Mouse (Mus musculus) gastrocnemius, adult 2 months (tissue): Measurements from ENCODE around the gene Zfp775. TPM values are rescaled to one million over a fixed set of nuclear protein-coding genes. Genes with fewer than 3 reads are reported as not detected.

ENCODE experiments used
- DNase-seq: peaks from one replicate; pipeline ENCODE4 v3.0.0; 2022
- H3K27ac ChIP-seq: fragments of 200-600 bp; 2 replicates; pipeline ENCODE4 v1.8.1; 2022; ENCODE audit warnings: mild to moderate bottlenecking
- H3K4me3 ChIP-seq: fragments of 200-600 bp; 2 replicates; pipeline ENCODE4 v1.8.1; 2022; ENCODE audit warnings: mild to moderate bottlenecking, moderate library complexity
- CTCF ChIP-seq: fragments of 200-600 bp; IDR thresholded peaks from 2 replicates; pipeline ENCODE4 v1.8.1; 2022; ENCODE audit warnings: antibody characterized with exemption, mild to moderate bottlenecking, moderate library complexity
- intact Hi-C: fragments of 180-260 bp; cut with DNase I; formaldehyde crosslinking; loops from one replicate; pipeline ENCODE4 v1.15.1; 2025
- long read RNA-seq, 2 experiments: library from polyadenylated mRNA; stranded (forward); transcript quantifications; one replicate each; pipeline ENCODE4 v2.0.0; 2021
- total RNA-seq, 2 experiments: library from RNA; stranded (reverse); gene quantifications; 2 replicates each; pipeline ENCODE4 v1.2.3; 2021

Zfp775 gene
- 1 to 10 TPM; 8.0 to 10.0 TPM for total RNA-seq
- long read RNA-seq, experiment 1, full-length matches to known transcripts = 55 of 58 reads
- long read RNA-seq, experiment 1, partial matches to known transcripts = 0 of 58 reads
- long read RNA-seq, experiment 1, other reads (novel, unspliced or antisense) = 3 of 58 reads
- long read RNA-seq, experiment 2, full-length matches to known transcripts = 43 of 43 reads
- long read RNA-seq, experiment 2, partial matches to known transcripts = 0 of 43 reads
- long read RNA-seq, experiment 2, other reads (novel, unspliced or antisense) = 0 of 43 reads

DNA sequence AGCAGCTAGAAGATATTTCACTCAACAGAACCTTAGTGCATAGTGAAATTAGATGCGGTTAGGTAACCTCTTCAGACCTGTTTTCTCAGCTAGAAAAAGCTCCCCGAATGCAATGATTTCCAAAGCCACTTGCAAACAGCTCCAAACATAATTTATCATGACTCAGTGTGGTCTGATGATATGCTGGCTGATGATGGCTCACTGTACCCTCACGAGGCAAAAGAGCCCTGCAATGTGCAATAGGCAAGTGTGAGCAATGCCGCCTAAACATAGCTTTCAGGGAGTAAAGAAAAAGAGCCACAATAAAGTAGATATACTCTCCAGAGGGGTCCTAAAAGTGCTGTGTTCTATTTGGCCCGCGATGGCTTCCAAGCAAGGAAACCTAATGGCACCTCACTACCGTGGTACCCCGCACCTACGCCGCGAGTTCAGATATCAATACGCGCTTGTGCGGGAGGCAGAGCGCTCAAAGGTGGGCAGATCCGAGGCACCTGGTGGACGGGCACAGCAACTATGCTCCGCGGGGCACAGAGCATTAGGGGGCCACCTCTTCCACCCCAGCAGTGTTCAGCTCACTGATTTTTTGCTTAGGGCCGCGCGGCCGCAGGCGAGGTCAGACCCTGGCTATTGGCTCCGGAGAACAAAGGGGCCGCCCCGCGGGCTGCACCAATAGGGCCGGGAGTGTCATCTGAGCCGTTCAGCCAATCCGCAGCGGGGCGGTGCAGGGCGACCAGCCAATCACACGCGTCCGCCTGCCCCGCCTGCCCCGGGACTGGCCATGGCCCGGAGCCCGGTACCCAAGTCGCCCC is at the start of gene Zfp775:
TSS of gene Zfp775 (plus strand) at position 793 of the 809 bp plus-strand sequence.
- intact Hi-C loops = no loop called here
- Histone ChIP-seq H3K27ac (peak within 1 kb of the TSS; percentile 96), H3K4me3 (peak within 1 kb of the TSS; percentile 78)
- peak; percentile 99 for DNase-seq
- TF ChIP-seq CTCF = no peak

DNA sequence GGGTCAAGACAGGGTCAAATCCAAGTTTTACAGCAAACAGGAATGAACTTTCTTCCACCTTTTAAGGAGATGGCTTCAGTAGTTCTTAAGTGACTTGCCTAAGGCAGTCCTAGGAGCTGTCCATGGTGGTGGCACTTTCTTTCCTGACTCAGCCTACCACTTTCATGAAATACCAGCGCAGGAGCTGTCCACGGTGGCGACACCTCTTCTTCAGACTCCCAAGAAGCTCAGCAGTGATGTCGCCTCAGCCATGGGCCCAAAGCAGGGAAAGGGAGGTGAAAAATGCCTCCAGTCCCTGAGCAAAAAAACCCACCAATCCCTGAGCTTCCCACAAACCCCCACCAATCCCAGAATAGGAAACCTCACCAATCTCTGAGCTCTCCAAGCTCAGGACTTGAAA is 48.9 kb upstream of the Zfp775 start:
- DNase-seq = peak; percentile 38
- Histone ChIP-seq H3K27ac (peak overlapping the region; percentile 99), H3K4me3 (no peak overlapping the region)
- intact Hi-C loops = loop anchor here (5.0 kb wide), 1 partner anchor 156 kb away; the partner anchor contains the start of gene Krba1
- no peak for TF ChIP-seq CTCF

DNA sequence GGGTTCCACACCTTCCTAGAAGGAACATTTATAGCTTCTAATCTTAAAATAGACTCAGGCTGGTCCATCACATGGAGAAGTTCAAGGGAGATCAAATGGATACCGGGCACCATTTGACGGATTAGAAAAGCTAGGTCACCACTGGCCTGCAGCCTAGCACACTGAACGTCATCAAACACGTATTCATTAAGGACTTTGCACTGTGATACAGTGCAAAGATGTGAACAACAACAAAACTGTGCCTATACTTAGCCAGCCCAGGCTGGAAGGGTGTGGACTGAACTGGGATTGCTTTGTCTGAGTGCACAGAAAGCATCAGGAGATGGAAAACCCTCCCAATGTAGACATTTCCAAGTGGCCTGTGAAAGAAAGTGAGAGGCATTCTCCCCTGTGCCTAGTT is 48.0 kb upstream of the Zfp775 start:
- intact Hi-C loops = loop anchor here (2.0 to 5.0 kb wide), 2 partner anchors 39 to 157 kb away; partner anchors contain the start of genes Gm44965, Krba1 and Repin1
- Histone ChIP-seq H3K4me3 (peak overlapping the region; percentile 72), H3K27ac (peak overlapping the region; percentile 99)
- TF ChIP-seq CTCF = no peak
- peak; percentile 84 for DNase-seq

DNA sequence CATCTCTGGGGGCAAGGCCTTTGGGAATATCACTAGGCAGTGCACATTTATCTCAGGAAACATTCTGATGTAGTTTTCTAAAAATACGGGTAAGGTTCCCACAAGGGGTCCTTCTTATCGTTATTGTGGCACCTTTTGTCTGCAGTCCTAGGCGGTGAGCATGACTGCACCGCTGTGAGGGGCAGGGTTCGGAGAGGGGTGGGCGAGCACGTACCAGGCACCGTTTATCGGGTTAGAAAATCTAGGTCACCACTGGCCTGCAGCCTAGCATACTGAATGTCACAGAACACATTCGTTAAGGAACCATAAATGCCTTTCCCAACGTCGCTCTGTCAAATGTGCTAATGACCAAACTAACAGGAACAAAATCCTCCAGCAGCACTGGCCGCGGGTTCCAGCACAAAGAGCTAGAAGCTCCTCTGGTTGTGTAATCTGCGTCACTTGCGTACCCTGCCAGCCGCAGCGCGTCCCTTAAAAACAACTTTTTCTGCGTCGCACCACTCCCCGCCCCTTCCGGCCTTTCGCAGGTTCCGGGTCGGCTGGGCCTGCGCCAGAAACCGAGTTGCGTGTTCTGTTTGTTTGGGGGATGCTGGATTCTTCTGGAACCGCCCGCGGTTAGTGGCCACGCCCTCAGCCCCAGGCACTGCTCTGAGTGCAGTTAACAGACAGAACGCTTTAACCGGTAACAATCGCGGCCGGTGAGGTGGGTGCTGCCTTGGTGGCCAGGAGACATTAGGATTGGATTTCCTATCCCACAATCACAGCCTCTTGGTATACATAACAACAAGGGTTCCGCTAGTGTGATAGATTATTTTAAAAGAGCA is 47.4 kb upstream of the Zfp775 start, which contains the start of gene Lrrc61:
TSS of gene Lrrc61 (plus strand) at position 517 of the 824 bp plus-strand sequence.
- H3K4me3 ChIP-seq = peak within 1 kb of the TSS; percentile 72
- intact Hi-C loops = loop anchor here (2.0 to 5.0 kb wide), 2 partner anchors 38 to 157 kb away; partner anchors contain the start of genes Gm44965, Krba1 and Repin1
- DNase-seq = peak; percentile 100
- TF ChIP-seq CTCF = no peak
- peak within 1 kb of the TSS; percentile 99 for H3K27ac ChIP-seq

DNA sequence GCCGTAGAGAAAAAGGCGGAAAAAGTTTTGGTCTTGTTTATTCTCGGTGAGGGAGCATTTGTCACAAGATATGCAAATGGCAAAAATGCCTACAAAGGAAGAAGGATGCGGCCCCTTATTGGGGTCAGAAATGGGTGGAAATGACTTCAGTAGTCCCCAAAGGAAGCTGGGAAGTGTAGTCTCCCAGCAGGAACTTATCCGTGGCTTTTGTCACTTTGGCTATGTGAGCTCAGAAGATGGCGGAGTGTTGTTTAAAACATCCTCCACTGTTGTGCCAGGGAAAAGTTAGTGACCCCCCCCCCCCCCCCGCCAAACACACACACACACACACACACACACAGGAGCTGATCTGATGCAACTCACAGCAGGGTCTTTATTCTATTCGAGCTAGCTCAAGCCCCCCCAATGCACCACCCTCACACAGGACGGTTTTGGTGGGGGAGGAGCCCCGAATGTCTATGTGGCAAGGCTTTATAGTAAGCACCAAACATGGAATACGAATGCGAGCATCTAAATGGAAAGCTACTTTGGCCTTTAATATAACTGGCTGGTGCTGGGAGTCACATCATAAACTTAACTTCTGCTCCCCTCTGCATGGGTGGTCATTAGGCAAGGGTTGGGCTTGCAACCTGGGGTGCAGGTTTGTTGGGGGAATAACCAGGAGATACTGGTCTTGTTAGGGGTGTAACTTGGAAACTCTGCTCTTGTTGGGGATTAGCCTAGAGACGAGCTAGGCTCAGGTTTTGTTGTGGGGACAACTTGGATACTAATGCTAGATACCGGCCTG is 46.6 kb upstream of the Zfp775 start:
- peak overlapping the region; percentile 99 for H3K27ac ChIP-seq

DNA sequence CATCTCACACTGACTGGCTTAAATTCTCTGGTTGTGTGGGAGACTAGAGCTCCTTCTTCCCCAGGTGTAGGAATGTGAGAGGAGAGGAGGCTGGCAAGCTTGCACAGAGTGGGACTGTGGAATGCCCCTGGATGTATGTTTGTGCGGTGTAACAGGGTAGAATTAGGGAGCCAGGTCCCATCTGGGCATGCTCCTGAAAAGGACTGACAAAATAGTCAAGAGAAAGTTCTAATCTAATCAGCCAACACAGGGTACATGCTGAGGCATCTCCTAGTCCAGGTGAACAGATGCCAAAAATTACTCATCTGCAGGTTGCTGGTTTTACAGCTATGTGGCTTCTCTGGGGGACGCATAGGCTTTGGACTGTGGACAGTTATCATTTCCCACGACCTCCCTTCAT is 45.9 kb upstream of the Zfp775 start:
- Histone ChIP-seq H3K4me3 (peak overlapping the region; percentile 72), H3K27ac (peak overlapping the region; percentile 99)
- intact Hi-C loops = loop anchor here (2.0 kb wide), 1 partner anchor 37 kb away; the partner anchor contains the start of genes Gm44965 and Repin1
- DNase-seq = no peak
- TF ChIP-seq CTCF = no peak

More for the DNA sequence above, 46.6 kb upstream of the Zfp775 start:
- no peak for TF ChIP-seq CTCF
- intact Hi-C loops = loop anchor here (2.0 kb wide), 1 partner anchor 38 kb away; the partner anchor contains the start of genes Gm44965 and Repin1
- H3K4me3 ChIP-seq = peak overlapping the region; percentile 72
- peak; percentile 59 for DNase-seq

DNA sequence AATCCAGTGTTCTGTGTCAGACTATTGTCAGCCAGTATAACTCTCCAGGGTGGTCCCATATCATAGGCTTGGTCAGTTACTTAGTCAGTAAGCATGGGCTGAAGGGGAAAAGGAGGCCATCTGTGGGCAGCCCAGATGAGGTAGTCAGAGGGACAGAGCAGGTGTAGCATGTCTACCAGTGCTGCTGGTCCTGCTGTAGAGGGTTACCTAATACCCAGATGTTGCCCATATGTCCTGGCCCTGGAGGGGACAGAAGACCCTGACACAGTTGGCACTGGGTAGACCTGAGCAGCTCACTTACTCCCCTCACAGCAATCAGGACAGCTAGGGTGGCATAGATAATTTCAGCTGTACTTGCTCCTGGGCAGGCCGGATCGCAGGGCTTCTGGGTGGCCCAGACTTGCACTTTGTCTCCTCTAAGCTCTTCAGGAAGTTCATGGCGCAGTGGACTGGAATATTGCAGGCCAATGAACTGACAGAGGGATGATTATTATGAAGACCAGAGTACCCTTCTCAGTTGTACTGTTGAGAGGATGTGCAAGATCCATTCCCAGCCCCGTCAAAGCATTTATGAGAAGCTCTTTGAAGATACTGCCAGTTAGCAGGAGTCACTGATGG is 36.1 kb upstream of the Zfp775 start:
- intact Hi-C loops = no loop called here

DNA sequence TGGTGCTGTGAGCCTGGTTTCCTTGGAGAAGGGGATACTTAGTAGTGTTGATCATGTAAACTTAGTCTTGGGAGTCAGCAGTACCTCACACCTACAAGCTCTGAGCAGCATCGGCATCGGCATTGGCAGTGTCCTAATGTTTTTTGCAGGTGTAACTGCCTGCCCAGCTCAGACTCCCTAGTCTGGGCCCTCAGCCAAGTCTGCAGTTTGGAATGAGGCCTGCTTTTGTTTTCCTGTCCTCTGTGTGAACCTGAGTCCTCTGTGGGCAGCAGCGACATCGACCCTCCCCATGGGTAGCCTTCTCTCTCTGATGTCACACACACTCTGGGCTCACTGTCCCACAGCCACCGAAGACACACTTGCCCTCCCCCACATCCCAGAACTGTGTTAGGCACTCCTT is 35.6 kb upstream of the Zfp775 start:
- no peak overlapping the region for H3K4me3 ChIP-seq
- H3K27ac ChIP-seq = peak overlapping the region; percentile 56
- DNase-seq = peak; percentile 66
- intact Hi-C loops = no loop called here
- no peak for TF ChIP-seq CTCF

More for the DNA sequence above, 36.1 kb upstream of the Zfp775 start:
- Histone ChIP-seq H3K27ac (peak overlapping the region; percentile 56), H3K4me3 (no peak overlapping the region)
- TF ChIP-seq CTCF = no peak
- no peak for DNase-seq

DNA sequence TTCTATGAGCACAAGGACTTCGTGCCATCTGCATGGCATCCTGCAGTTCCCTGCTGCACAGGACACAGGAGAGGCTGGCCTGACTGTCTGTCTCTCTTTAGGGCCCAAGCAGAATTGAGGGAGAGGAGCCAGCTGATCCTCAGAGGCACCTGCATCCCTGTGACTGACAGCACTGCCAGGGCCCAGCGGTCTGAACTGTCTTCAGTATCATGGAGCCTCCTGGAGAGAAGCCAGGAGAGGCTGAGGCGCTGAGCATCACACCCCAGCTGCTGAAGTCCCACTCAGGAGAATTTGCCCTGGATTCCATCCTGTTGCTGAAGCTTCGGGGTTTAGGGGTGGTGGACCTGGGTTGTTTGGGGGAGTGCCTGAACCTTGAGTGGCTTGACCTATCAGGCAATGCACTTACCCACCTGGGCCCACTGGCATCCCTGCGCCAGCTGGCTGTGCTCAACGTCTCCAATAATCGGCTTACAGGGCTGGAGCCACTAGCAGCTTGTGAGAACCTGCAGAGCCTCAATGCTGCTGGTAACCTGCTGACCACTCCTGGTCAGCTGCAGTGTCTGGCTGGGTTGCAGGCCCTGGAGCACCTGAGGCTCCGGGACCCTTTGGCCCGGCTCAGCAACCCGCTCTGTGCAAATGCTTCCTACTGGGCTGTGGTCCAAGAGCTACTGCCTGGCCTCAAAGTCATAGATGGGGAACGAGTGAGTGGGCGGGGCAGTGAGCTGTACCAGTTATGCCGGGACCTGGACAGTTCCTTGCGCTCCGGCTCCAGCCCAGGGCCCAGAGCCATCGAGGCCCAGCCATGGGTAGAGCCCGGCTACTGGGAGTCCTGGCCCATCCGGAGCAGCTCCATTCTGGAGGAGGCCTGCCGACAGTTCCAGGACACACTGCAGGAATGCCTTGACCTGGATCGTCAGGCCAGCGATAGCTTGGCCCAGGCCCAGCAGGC is 33.6 kb upstream of the Zfp775 start:
- intact Hi-C loops = no loop called here
- no peak for TF ChIP-seq CTCF
- peak; percentile 72 for DNase-seq
- Histone ChIP-seq H3K4me3 (peak overlapping the region; percentile 54), H3K27ac (peak overlapping the region; percentile 70)
